Mouse (Mus musculus): ENCODE results near the gene Fgfr2.

The Fgfr2 gene

GRCm38 (mm10) chr7:132012969-132013679, 1110.0 kb downstream of the Fgfr2 start:
- in situ Hi-C loops (cut with MboI, MseI): loop anchor here in 1 of 2 experiments (25.0 kb wide), 1 partner anchor 1549 kb away; no protein-coding TSS in a partner anchor

- in situ Hi-C loops (cut with MboI, MseI): loop anchor here in 1 of 2 experiments (25.0 kb wide), 1 partner anchor 1553 kb away; no protein-coding TSS in a partner anchor
Observed at GRCm38 (mm10) chr7:132009002-132009401, 1114.1 kb downstream of the Fgfr2 start.

- in situ Hi-C loops (cut with MboI, MseI): loop anchor here in 1 of 2 experiments (25.0 kb wide), 1 partner anchor 1556 kb away; no protein-coding TSS in a partner anchor
Observed at GRCm38 (mm10) chr7:132005996-132006696, 1117.0 kb downstream of the Fgfr2 start.

GRCm38 (mm10) chr7:131992873-131993272, 1130.3 kb downstream of the Fgfr2 start:
- in situ Hi-C loops (cut with MboI, MseI): no loop called here

DNA sequence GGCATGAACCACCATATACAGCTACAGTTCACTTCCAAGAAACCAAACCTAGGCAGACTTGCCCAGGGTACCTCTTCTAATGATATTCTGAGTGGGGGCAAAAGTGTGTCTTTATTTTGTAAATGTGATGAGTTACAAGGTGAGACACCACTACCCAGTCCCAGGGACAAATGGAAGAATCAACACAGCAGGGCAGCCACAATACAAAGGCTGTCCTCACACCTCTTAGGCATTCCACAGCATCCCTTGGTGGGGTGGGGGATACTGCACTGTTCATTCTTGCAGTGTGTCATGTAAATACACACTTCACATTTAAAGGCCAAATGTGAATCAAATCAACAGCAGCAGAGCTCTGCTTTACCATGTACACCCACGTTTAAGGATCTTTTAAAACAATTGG, 1130.9 kb downstream of the Fgfr2 start:
- in situ Hi-C loops (cut with MboI, MseI): no loop called here

DNA sequence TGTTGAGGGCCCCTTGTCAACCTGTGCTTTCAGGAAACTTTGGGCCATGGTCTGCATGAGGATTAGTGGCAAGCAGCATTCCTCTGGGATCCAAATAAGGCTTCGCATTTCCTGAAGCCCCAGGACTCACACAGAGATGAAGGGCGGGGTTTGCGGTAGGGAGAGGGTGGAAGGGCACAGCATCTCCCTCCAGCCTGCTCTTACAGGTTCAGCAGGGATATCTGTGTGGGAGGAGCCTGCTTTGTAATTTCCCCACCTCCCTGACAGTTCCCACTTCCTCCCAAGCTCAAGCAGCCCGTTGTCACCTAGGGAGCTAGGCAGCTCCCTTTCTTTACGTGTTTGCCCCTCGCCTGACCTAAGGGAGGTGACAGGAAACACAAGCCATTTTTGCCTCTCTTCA, 1134.1 kb downstream of the Fgfr2 start:
- in situ Hi-C loops (cut with MboI, MseI): loop anchor here (5.0 to 10.0 kb wide), 2 partner anchors 33 to 706 kb away; no protein-coding TSS in a partner anchor

- in situ Hi-C loops (cut with MboI, MseI): no loop called here
Observed at GRCm38 (mm10) chr7:131978609-131979008, 1144.5 kb downstream of the Fgfr2 start.

- in situ Hi-C loops (cut with MboI, MseI): no loop called here
Observed at GRCm38 (mm10) chr7:131975867-131976266, 1147.3 kb downstream of the Fgfr2 start.

- in situ Hi-C loops (cut with MboI, MseI): no loop called here
Observed at GRCm38 (mm10) chr7:131970255-131970654, 1152.9 kb downstream of the Fgfr2 start.

- in situ Hi-C loops (cut with MboI, MseI): no loop called here
Observed at GRCm38 (mm10) chr7:131966916-131967494, 1156.1 kb downstream of the Fgfr2 start.

DNA sequence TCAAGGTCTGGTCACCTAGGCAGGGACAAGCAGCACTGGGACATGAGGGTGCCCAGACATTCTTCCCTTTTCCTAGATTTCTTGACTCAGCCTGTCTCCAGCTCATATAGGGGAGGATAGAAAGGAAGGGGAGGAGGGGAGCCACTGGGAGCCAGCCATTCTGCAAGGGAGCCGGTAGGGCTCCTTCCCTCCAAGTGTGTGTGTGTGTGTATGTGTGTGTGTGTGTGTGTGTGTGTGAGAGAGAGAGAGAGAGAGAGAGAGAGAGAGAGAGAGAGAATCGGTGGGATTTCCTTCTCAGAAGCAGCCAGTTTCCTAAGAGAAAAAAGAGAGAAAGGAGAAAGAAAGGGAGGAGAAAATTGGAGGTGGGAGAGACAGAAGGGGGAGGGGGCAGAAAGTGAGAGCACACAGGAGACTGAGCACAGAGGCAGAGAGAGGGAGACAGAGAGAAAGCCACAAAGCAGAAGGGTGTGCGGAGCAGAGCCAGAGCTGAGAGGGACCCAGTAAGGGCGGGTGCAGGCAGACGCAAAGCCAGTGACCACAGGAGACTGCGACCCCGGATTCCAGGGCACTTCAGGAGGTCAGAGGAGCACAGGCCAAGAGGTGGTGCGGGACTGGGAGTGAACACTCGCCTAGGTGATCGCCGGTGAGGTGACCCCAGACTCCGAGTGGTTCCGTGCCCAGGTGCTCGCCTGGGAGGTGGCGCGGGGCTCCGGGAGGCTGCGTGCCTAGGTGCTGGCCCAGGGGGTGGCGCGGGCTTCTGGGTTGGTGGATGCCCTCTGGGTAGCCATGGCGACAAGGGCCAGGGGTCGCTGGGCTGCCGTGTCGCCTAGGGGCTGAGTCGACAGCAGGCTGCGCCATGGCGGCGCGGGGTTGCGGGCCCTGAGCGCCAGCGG, 1156.9 kb downstream of the Fgfr2 start, which contains the start of gene Gpr26:
Gene Gpr26 (plus strand): TSS at position 438 of the 893 bp plus-strand sequence.
- in situ Hi-C loops (cut with MboI, MseI): no loop called here

- in situ Hi-C loops (cut with MboI, MseI): no loop called here
Observed at GRCm38 (mm10) chr7:131960551-131960950, 1162.6 kb downstream of the Fgfr2 start.

GRCm38 (mm10) chr7:131958705-131959104, 1164.4 kb downstream of the Fgfr2 start:
- in situ Hi-C loops (cut with MboI, MseI): no loop called here

DNA sequence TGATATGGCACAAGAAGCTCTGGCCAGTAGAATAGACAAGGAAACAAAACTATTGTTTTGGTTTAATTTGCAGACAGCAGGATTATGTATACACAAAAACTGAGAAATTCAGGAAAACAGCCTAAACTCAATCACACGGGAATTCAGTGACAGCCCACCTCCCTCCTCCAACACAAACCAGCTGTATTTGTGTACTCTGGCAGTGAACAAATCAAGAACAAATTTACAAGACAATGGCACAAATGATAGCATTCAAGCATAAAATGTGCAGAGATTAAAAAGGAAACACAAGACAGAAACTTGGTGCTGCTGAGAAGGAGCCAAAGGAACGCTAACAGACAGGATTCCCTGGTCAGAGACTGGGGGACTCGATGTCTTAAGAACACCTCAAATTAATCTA, 1169.7 kb downstream of the Fgfr2 start:
- in situ Hi-C loops (cut with MboI, MseI): no loop called here

DNA sequence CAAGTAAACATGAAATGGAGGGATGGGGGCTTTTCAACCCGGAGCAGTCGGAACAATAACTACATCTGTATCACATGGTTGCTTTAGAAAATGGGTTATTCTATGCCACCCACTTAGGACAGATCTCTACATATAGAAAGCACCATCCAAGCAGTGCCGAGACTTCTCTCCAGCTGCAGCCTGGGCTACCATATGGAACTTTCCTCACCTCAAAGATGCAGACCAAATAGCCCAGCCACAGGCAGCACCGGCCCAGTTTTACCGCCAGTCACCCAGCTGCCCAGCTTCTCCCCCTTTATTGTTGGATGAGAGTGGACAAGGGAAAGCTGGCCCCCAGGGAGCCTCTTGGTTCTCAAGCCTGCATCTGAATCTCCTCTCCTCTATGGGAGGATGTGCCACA, 1172.0 kb downstream of the Fgfr2 start:
- in situ Hi-C loops (cut with MboI, MseI): no loop called here

GRCm38 (mm10) chr7:131937611-131938010, 1185.5 kb downstream of the Fgfr2 start:
- in situ Hi-C loops (cut with MboI, MseI): no loop called here

- in situ Hi-C loops (cut with MboI, MseI): no loop called here
Observed at GRCm38 (mm10) chr7:131927288-131928050, 1195.7 kb downstream of the Fgfr2 start.

- in situ Hi-C loops (cut with MboI, MseI): loop anchor here in 1 of 2 experiments (10.0 kb wide), 1 partner anchor 277 kb away; no protein-coding TSS in a partner anchor
Observed at GRCm38 (mm10) chr7:131917384-131917783, 1205.8 kb downstream of the Fgfr2 start.

DNA sequence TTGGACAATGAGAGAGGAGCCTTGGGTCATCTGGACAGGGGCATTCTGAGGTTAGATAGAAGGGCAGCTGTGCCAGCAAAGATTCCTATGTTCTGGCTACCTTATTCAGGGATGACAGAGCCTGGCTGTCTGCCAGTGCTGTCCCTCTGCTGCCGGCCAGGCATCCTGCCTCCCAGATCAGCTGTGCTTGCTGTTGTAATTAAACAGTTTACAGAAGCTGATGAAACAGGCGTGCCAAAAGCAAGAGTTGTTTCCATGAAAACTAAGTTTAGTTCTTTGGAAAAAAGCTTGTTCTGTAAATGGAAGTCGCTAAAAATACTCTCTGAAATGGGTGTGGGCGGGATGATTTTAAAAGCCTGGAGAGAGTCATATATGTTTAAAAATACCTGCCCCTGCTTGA, 1213.5 kb downstream of the Fgfr2 start:
- in situ Hi-C loops (cut with MboI, MseI): loop anchor here (10.0 kb wide), 2 partner anchors 285 to 565 kb away; no protein-coding TSS in a partner anchor

All from T-helper 17 cell (primary cell).